In the genomic region with DNA sequence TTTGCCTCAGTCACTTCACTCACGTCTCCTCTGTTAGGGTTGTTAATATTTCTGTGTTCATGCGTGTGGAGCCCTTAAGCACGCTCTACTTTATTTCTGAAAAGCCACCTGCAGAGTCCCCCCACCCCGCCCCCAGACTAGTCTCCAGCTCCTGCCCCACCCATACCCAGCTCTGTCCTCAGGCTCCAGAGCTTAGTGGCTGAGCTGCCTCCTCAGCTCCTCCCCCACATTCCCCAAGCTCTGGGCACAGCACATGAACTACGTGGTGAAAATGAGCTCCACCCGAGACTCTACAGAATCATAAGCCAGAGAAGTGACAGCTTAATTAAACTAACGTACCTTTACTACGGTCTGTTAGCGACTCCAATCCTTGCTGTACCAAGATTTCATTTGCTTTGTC, we compare ENCODE assay signal across 11 mouse cellular contexts.
"Had no signal": no experiment of that assay in that cellular context is flagged by ENCODE, and none has a peak within 500 bp of the region (broad histone marks: within the 10 kb centered on the region; RNA-seq: fewer than 3 reads in every experiment).

No protein-coding gene starts in this region.

- H3K9me3 ChIP-seq: limb, embryonic 15.5 days; liver, embryonic 12.5 days; lung, embryonic 15.5 days; midbrain, embryonic 13.5 days had no signal

- H3K4me2 ChIP-seq: limb, embryonic 15.5 days; liver, embryonic 12.5 days; lung, embryonic 15.5 days; midbrain, embryonic 13.5 days had no signal

- H3K4me1 ChIP-seq: limb, embryonic 15.5 days; liver, embryonic 12.5 days; lung, embryonic 15.5 days; midbrain, embryonic 13.5 days had no signal

- H3K27me3 ChIP-seq: limb, embryonic 15.5 days; liver, embryonic 12.5 days; lung, embryonic 15.5 days; midbrain, embryonic 13.5 days had no signal

- H3K9ac ChIP-seq: limb, embryonic 15.5 days; liver, embryonic 12.5 days; lung, embryonic 15.5 days; midbrain, embryonic 13.5 days had no signal

- H3K27ac ChIP-seq: limb, embryonic 15.5 days; liver, embryonic 12.5 days; lung, embryonic 15.5 days; midbrain, embryonic 13.5 days had no signal

- DNase-seq: kidney, adult 9 months; kidney, postnatal 10 days; layer of hippocampus, postnatal 36 days; right cerebral cortex, postnatal 25 days; thymus, adult 18-20 months; thymus, postnatal 14 days had no signal

- H3K4me3 ChIP-seq: limb, embryonic 15.5 days; liver, embryonic 12.5 days; lung, embryonic 15.5 days; midbrain, embryonic 13.5 days had no signal

- ATAC-seq: intestine, postnatal 0 days; liver, embryonic 12.5 days; midbrain, embryonic 13.5 days had no signal
